Mouse (Mus musculus): Measurements from ENCODE around the gene Slc16a7.

GRCm38 (mm10) chr10:125328331-125329063 is 60.8 kb downstream of the Slc16a7 start:
- TF ChIP-seq CTCF (IDR thresholded peaks at IDR 0.05; ENCODE audit: extremely low read depth, insufficient read length, insufficient replicate concordance, low read depth, low read length) (no peak), POLR2A (IDR thresholded peaks at IDR 0.05; ENCODE audit: low read depth, low read length) (no peak)
